Mouse (Mus musculus) lung, postnatal 0 days (tissue): ENCODE results near the gene Cers1. TPM values are rescaled to one million over a fixed set of nuclear protein-coding genes. Genes with fewer than 3 reads are reported as not detected.

Experiments
- ATAC-seq: fragments of 200-750 bp; cut with Nextera tagmentation; 2 replicates; pipeline ENCODE4 v1.8.0; 2017; ENCODE audit warnings: moderate library complexity
- DNase-seq: peaks from one replicate; pipeline ENCODE4 v3.0.0-alpha.2; 2016; ENCODE audit warnings: low spot score
- H3K27ac ChIP-seq: fragments of 300-500 bp; sonication (generic); 2 replicates; pipeline ENCODE4 v1.5.1; 2014; ENCODE audit warnings: antibody characterized with exemption, mild to moderate bottlenecking, low read length, mixed read lengths
- H3K27me3 ChIP-seq: fragments of 300-500 bp; sonication (generic); replicated peaks from 2 replicates; pipeline ENCODE4 v1.6.1; 2014; ENCODE audit warnings: low read length, mixed read lengths; ENCODE audit not compliant: insufficient read depth
- H3K36me3 ChIP-seq: fragments of 300-500 bp; sonication (generic); 2 replicates; pipeline ENCODE4 v1.6.1; 2014; ENCODE audit warnings: low read length, mixed read lengths; ENCODE audit not compliant: insufficient read depth
- H3K4me1 ChIP-seq: fragments of 300-500 bp; sonication (generic); 2 replicates; pipeline ENCODE4 v1.6.1; 2014; ENCODE audit warnings: antibody characterized with exemption, low read depth, low read length, mixed read lengths; ENCODE audit not compliant: insufficient read depth
- H3K4me2 ChIP-seq: fragments of 300-500 bp; sonication (generic); replicated peaks from 2 replicates; pipeline ENCODE4 v1.6.1; 2014; ENCODE audit warnings: low read depth, mild to moderate bottlenecking, low read length, moderate library complexity, mixed read lengths
- H3K4me3 ChIP-seq: fragments of 300-500 bp; sonication (generic); 2 replicates; pipeline ENCODE4 v1.5.1; 2014; ENCODE audit warnings: low read depth, low read length
- H3K9ac ChIP-seq: fragments of 300-500 bp; sonication (generic); replicated peaks from 2 replicates; pipeline ENCODE4 v1.6.1; 2014; ENCODE audit warnings: low read depth, mild to moderate bottlenecking
- H3K9me3 ChIP-seq: fragments of 300-500 bp; sonication (generic); 2 replicates; pipeline ENCODE4 v1.6.1; 2016; ENCODE audit warnings: low read length, mixed read lengths
- CTCF ChIP-seq: IDR thresholded peaks from 2 replicates; pipeline ENCODE4 v1.5.1; 2016; ENCODE audit warnings: antibody characterized with exemption, mild to moderate bottlenecking
- EP300 ChIP-seq: IDR thresholded peaks from 2 replicates; pipeline ENCODE4 v1.6.1; 2016; ENCODE audit warnings: antibody characterized with exemption, mild to moderate bottlenecking, control low read depth
- WGBS: fragments of 180-500 bp; shearing (Covaris S2); extraction: QIAGEN DNeasy Blood & Tissue Kit; methylation state at CpG from one replicate; pipeline ENCODE4 v1.1.7; 2014; 5-methylcytosine and 5-hydroxymethylcytosine counted together
- polyA plus RNA-seq: library from polyadenylated mRNA; unstranded; fragments of >200 nt; fragmentation: Nextera tagmentation; extraction: Ambion mirVana; gene quantifications from 2 replicates; pipeline ENCODE4 v1.2.1, GENCODE M21; 2015

The Cers1 gene
- polyA plus RNA-seq, 1 experiment from 2014 or later = 0.63 TPM

DNA sequence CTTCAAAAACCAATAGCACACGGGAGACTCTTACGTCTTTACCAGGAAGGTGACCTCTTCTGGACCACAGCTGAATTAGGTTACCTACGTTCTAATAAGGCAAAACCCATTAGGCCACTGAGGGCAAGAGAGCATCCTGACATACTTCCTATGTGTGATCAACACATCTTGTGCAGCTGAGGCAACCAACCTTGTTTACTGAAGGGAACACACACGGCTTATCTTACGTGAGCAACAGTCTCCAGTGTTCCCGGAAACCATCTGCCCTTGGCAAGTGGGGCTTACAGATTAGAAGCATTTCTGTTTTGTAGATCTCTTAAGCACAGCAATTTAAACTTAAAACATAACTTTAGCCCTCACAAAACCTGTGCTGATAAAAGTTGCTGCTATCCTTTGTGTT is 11.9 kb downstream of the Cers1 start:
- Histone ChIP-seq H3K27ac (no peak overlapping the region), H3K4me3 (no peak overlapping the region), H3K4me2 (no peak overlapping the region), H3K9ac (no peak overlapping the region), H3K9me3 (no peaks in the 10 kb centered on the region), H3K36me3 (no peaks in the 10 kb centered on the region), H3K4me1 (no peaks in the 10 kb centered on the region), H3K27me3 (no peaks in the 10 kb centered on the region)
- TF ChIP-seq CTCF (no peak), EP300 (no peak)
- no peak for ATAC-seq
- DNase-seq = no peak
- WGBS = 83% methylated on average over 6 of the region's 6 CpGs

- ATAC-seq (no peak), DNase-seq (no peak)
- Histone ChIP-seq H3K36me3 (peaks cover 15% of the 10 kb centered on the region), H3K9me3 (no peaks in the 10 kb centered on the region), H3K27ac (no peak within 1 kb of the TSS), H3K9ac (no peak within 1 kb of the TSS), H3K27me3 (no peaks in the 10 kb centered on the region), H3K4me1 (no peaks in the 10 kb centered on the region), H3K4me2 (no peak within 1 kb of the TSS), H3K4me3 (no peak within 1 kb of the TSS)
- WGBS = 33% methylated on average over 14 of the region's 14 CpGs
- TF ChIP-seq CTCF = no peak
- no peak for TF ChIP-seq EP300
Measured at GRCm38 (mm10) chr8:70329124-70329834, 13.7 kb downstream of the Cers1 start, which contains the start of gene Gdf1. Gene Gdf1, plus strand, starts transcription at chr8:70329817.

DNA sequence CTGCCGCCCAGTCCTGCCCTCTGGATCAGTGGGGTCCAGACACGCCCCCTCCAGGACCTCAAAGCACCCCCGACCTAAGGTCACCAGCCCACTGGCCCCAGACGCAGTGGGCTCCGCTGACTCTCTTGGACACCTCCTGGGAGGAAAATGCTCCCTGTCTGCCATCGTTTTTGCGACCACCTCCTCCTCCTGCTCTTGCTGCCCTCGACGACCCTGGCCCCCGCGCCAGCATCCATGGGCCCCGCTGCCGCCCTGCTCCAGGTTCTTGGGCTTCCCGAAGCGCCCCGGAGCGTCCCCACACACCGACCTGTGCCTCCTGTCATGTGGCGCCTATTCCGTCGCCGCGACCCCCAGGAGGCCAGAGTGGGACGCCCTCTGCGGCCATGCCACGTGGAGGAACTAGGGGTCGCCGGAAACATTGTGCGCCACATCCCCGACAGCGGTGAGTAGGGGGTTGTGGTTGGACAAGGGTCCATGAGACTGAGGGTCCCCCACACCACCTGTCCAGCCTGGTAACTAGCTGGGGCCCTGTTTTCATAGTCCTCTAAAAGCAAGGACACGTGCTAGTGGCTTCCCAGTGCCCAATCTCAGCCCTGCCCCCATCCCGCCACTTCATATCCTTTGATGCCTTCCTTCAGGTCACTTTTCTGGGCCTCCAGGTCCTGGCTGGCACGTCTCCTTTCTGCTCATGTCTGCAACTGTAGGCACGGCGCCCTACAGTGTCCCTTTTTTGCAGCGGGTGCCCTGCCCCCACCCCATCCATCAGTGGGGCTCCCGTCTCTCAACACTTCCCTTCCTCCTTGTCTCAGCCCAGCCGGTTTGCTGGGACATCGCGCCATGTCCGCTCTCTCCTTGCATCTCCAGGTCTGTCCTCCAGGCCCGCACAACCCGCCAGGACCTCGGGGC is 14.5 kb downstream of the Cers1 start:
- no peak overlapping the region for H3K9ac ChIP-seq
- WGBS = 13% methylated on average over 44 of the region's 45 CpGs
- H3K27me3 ChIP-seq = no peaks in the 10 kb centered on the region
- H3K4me1 ChIP-seq = no peaks in the 10 kb centered on the region
- no peak overlapping the region for H3K4me2 ChIP-seq
- H3K27ac ChIP-seq = no peak overlapping the region
- peaks cover 19% of the 10 kb centered on the region for H3K36me3 ChIP-seq
- no peaks in the 10 kb centered on the region for H3K9me3 ChIP-seq
- ATAC-seq = peak; percentile 25
- TF ChIP-seq CTCF (no peak), EP300 (no peak)
- no peak for DNase-seq
- no peak overlapping the region for H3K4me3 ChIP-seq

- no peaks in the 10 kb centered on the region for H3K9me3 ChIP-seq
- no peak overlapping the region for H3K27ac ChIP-seq
- H3K4me3 ChIP-seq = no peak overlapping the region
- H3K4me2 ChIP-seq = no peak overlapping the region
- H3K36me3 ChIP-seq = peaks cover 27% of the 10 kb centered on the region
- ATAC-seq (peak; percentile 79), DNase-seq (peak; percentile 59)
- no peak overlapping the region for H3K9ac ChIP-seq
- TF ChIP-seq EP300 = no peak
- TF ChIP-seq CTCF = peak; percentile 69
- no peaks in the 10 kb centered on the region for H3K4me1 ChIP-seq
- no peaks in the 10 kb centered on the region for H3K27me3 ChIP-seq
- WGBS = 41% methylated on average over 48 of the region's 53 CpGs
Measured at GRCm38 (mm10) chr8:70330741-70331364, 15.3 kb downstream of the Cers1 start.

DNA sequence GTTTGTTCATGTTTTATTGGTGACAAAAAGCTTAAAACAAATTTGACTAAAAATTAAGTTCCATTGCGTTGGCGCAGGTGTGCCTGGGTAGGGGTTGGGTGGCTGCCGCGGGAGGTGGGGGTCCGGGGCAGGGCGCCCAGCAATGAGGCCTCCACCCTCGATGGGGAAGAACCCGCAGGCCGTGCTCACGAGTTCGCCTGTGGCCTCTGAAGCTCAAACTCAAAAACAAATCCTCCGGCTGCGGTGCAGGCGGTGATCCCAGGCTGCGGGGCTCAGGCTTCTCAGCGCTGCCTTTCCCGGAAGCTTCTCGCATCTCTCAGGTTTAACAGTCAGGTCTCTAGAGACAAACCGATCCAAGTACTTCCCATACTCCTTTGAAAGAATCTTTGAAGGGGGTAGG is 16.0 kb downstream of the Cers1 start:
- H3K9me3 ChIP-seq = no peaks in the 10 kb centered on the region
- no peak overlapping the region for H3K4me3 ChIP-seq
- ATAC-seq = no peak
- H3K36me3 ChIP-seq = peaks cover 34% of the 10 kb centered on the region
- 79% methylated on average over 19 of the region's 19 CpGs for WGBS
- no peak for DNase-seq
- H3K27ac ChIP-seq = no peak overlapping the region
- TF ChIP-seq CTCF = no peak
- TF ChIP-seq EP300 = no peak
- H3K9ac ChIP-seq = no peak overlapping the region
- no peaks in the 10 kb centered on the region for H3K27me3 ChIP-seq
- no peak overlapping the region for H3K4me2 ChIP-seq
- no peaks in the 10 kb centered on the region for H3K4me1 ChIP-seq
